Mouse (Mus musculus): ENCODE data around the gene Nptxr.

DNA sequence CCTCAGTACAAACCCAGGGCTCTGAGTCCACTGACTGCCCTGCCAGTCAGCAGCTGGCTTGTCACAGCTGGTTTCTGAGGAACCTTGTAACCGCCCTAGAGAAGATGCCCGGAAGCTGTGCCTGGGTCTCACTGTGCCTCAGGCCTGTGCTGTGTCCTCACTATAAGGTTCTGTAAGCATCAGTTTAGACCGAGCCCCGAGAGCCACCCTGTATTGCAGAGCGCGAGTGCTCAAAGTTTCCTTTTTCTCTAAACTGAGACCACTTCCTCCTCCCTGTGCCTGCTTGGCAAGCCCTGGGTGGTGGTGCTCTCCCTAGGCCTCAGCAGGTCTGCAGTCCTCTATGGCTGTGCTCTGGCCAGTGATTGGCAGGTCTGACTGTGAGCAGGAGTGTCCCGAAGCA lies 55.4 kb downstream of the Nptxr start:
- TF ChIP-seq CTCF (IDR thresholded peaks at IDR 0.05; ENCODE audit: low read depth, low read length) (no peak), EP300 (IDR thresholded peaks at IDR 0.05; ENCODE audit: insufficient read depth, low read depth, low read length) (no peak), POLR2A (IDR thresholded peaks at IDR 0.05; ENCODE audit: insufficient read depth, low read length) (no peak)
